ENCODE assay signal across 21 mouse cellular contexts in genomic region chr1:165195396-165195960, GRCm38 (mm10). TPM values are rescaled to one million over a fixed set of nuclear protein-coding genes. Genes with fewer than 3 reads are reported as not detected.
DNase-seq lines count a peak whose midpoint lies in the region; ATAC-seq and TF ChIP-seq lines count a peak whose summit lies in the region.
"Had no signal": no experiment of that assay in that cellular context is flagged by ENCODE, and none has a peak within 500 bp of the region (broad histone marks: within the 10 kb centered on the region; RNA-seq: fewer than 3 reads in every experiment).

No protein-coding gene starts in this region.

- DNase-seq in heart, postnatal 36 days = no peak
- DNase-seq in CH12.LX (ENCODE audit: extremely low read depth) = peak; percentile 69
- no peak for DNase-seq in liver, embryonic 11.5 days (ENCODE audit: low spot score)
- no peak for DNase-seq in adrenal gland, adult 18-20 months (ENCODE audit: low spot score in 2 of 2)
- no peak for DNase-seq in midbrain, embryonic 11.5 days (ENCODE audit: low spot score, missing footprints)
- DNase-seq: adrenal gland, postnatal 25 days; cerebellum, postnatal 25 days; gastrocnemius, adult 2 months; kidney, adult 2 months; lung, postnatal 4 days; retina, postnatal 1 day had no signal

- H3K79me2 ChIP-seq in CH12.LX (replicated peaks; ENCODE audit: control insufficient read depth, extremely low read depth, insufficient read depth, poor library complexity, severe bottlenecking) = peaks cover 22% of the 10 kb centered on the region

- H3K27ac ChIP-seq in heart, embryonic 14.5 days (replicated peaks in 1 of 2; ENCODE audit: control insufficient read depth in 1 of 2, insufficient read depth in 1 of 2, low read depth in 2 of 2, low read length in 2 of 2) = no peak overlapping the region; a peak in 1 of 4 replicates
- peak overlapping the region; percentile 58 for H3K27ac ChIP-seq in CH12.LX (ENCODE audit: insufficient read depth, low read depth)
- H3K27ac ChIP-seq in liver, embryonic 11.5 days (ENCODE audit: low read depth, low read length) = peak overlapping the region; percentile 66; the same call in 1 of the 2 replicates
- peak overlapping the region; percentile 56 for H3K27ac ChIP-seq in small intestine, adult 2 months (ENCODE audit: insufficient read depth, low read depth, low read length)
- no peak overlapping the region for H3K27ac ChIP-seq in midbrain, embryonic 11.5 days (ENCODE audit: low read depth, low read length)
- H3K27ac ChIP-seq: hindbrain, embryonic 12.5 days; neural tube, embryonic 15.5 days had no signal

- no peak; the same call in 1 of the 2 replicates for TF ChIP-seq EP300 in CH12.LX (IDR thresholded peaks at IDR 0.05; ENCODE audit: low read length)

- H3K9ac ChIP-seq in heart, embryonic 14.5 days (ENCODE audit: low read length) = no peak overlapping the region
- H3K9ac ChIP-seq in CH12.LX (ENCODE audit: insufficient read depth, low read depth) = no peak overlapping the region
- H3K9ac ChIP-seq in liver, embryonic 11.5 days (ENCODE audit: low read depth, low read length) = no peak overlapping the region; the same call in 1 of the 2 replicates
- no peak overlapping the region for H3K9ac ChIP-seq in midbrain, embryonic 11.5 days (ENCODE audit: low read length)

- peak overlapping the region; percentile 77; the same call in 1 of the 2 replicates for H3K4me2 ChIP-seq in heart, embryonic 14.5 days (ENCODE audit: low read length)
- 0 out of 2 replicates have a peak overlapping the region, but pooled peaks have one; percentile 24 for H3K4me2 ChIP-seq in CH12.LX (ENCODE audit: insufficient read depth, low read depth, poor library complexity, severe bottlenecking)
- peak overlapping the region; percentile 88; the same call in 1 of the 2 replicates for H3K4me2 ChIP-seq in liver, embryonic 11.5 days
- no peak overlapping the region for H3K4me2 ChIP-seq in midbrain, embryonic 11.5 days

- H3K27me3 ChIP-seq in heart, embryonic 14.5 days (ENCODE audit: control insufficient read depth, insufficient read depth, low read length) = no peaks in the 10 kb centered on the region
- no peaks in the 10 kb centered on the region for H3K27me3 ChIP-seq in CH12.LX (replicated peaks)
- H3K27me3 ChIP-seq in liver, embryonic 11.5 days (replicated peaks; ENCODE audit: control insufficient read depth, insufficient read depth, low read length) = no peaks in the 10 kb centered on the region
- H3K27me3 ChIP-seq in small intestine, adult 2 months (ENCODE audit: control insufficient read depth, insufficient read depth, low read length) = no peaks in the 10 kb centered on the region
- no peaks in the 10 kb centered on the region for H3K27me3 ChIP-seq in midbrain, embryonic 11.5 days (ENCODE audit: control insufficient read depth, insufficient read depth, low read length)

- ATAC-seq in heart, embryonic 14.5 days (ENCODE audit: insufficient number of reproducible peaks, insufficient read depth, low FRiP score, low read depth) = no peak
- no peak for ATAC-seq in liver, embryonic 11.5 days (replicated peaks; ENCODE audit: low FRiP score)
- no peak for ATAC-seq in midbrain, embryonic 11.5 days (ENCODE audit: low FRiP score)
- ATAC-seq in cerebellum, adult (ENCODE audit: insufficient number of reproducible peaks, low FRiP score, low TSS enrichment) = no peak

- H3K9me3 ChIP-seq in heart, embryonic 14.5 days (ENCODE audit: control insufficient read depth, low read length) = no peaks in the 10 kb centered on the region
- no peaks in the 10 kb centered on the region for H3K9me3 ChIP-seq in CH12.LX (replicated peaks; ENCODE audit: low read length)
- H3K9me3 ChIP-seq in liver, embryonic 11.5 days (ENCODE audit: control insufficient read depth, low read length) = no peaks in the 10 kb centered on the region
- H3K9me3 ChIP-seq in midbrain, embryonic 11.5 days (ENCODE audit: control insufficient read depth, low read length) = no peaks in the 10 kb centered on the region
- H3K9me3 ChIP-seq: embryonic facial prominence, embryonic 10.5 days; hindbrain, embryonic 12.5 days; neural tube, embryonic 15.5 days had no signal

- dilution Hi-C loops in CH12.LX (cut with MboI; ENCODE audit: extremely low pct_ligation_motif_present, extremely low pct_unique_long_range_greater_than_20kb, low sequenced_read_pairs) = no loop called here

- H3K4me1 ChIP-seq in heart, embryonic 14.5 days (ENCODE audit: control insufficient read depth in 2 of 2, insufficient read depth in 2 of 2, low read length in 2 of 2) = peaks cover 0 to 21% of the 10 kb centered on the region in 2 experiments; a peak in 2 of 4 replicates
- H3K4me1 ChIP-seq in CH12.LX (ENCODE audit: control insufficient read depth in 1 of 2, insufficient read depth in 2 of 2) = peaks cover 14 to 33% of the 10 kb centered on the region in 2 experiments
- H3K4me1 ChIP-seq in liver, embryonic 11.5 days (replicated peaks; ENCODE audit: control insufficient read depth, insufficient read depth, low read length) = peaks cover 10% of the 10 kb centered on the region
- peaks cover 34% of the 10 kb centered on the region for H3K4me1 ChIP-seq in small intestine, adult 2 months (ENCODE audit: control insufficient read depth, insufficient read depth, insufficient read length, low read length)
- peaks cover 3% of the 10 kb centered on the region for H3K4me1 ChIP-seq in midbrain, embryonic 11.5 days (ENCODE audit: control insufficient read depth, insufficient read depth, low read length)

- in situ Hi-C loops in CH12.LX (cut with MboI; ENCODE audit: low pct_ligation_motif_present, low pct_unique_long_range_greater_than_20kb, low sequenced_read_pairs) = no loop called here

- H3K36me3 ChIP-seq in heart, embryonic 14.5 days (ENCODE audit: control insufficient read depth, insufficient read depth, low read length) = no peaks in the 10 kb centered on the region
- H3K36me3 ChIP-seq in CH12.LX (replicated peaks in 1 of 2; ENCODE audit: control insufficient read depth in 1 of 2, insufficient read depth in 1 of 2, low read length in 1 of 2) = peaks cover 2 to 7% of the 10 kb centered on the region in 2 experiments
- no peaks in the 10 kb centered on the region for H3K36me3 ChIP-seq in liver, embryonic 11.5 days (ENCODE audit: control insufficient read depth, insufficient read depth, low read length)
- no peaks in the 10 kb centered on the region for H3K36me3 ChIP-seq in small intestine, adult 2 months (ENCODE audit: control insufficient read depth, insufficient read depth, low read length)
- no peaks in the 10 kb centered on the region for H3K36me3 ChIP-seq in midbrain, embryonic 11.5 days (ENCODE audit: control insufficient read depth, insufficient read depth, low read length)
- H3K36me3 ChIP-seq: embryonic facial prominence, embryonic 10.5 days; hindbrain, embryonic 12.5 days; neural tube, embryonic 15.5 days had no signal

- TF ChIP-seq RAD21 in CH12.LX (IDR thresholded peaks at IDR 0.05; ENCODE audit: low read depth, low read length) = no peak

- TF ChIP-seq POLR2A in CH12.LX (IDR thresholded peaks at IDR 0.05; ENCODE audit: low read depth, low read length) = no peak
- no peak for TF ChIP-seq POLR2A in small intestine, adult 2 months (IDR thresholded peaks at IDR 0.05; ENCODE audit: low read depth, low read length)

- intact Hi-C loops in heart, postnatal 36 days (cut with DNase I) = loop anchor here (2.0 kb wide), 1 partner anchor 43 kb away; no protein-coding TSS in a partner anchor

- no peak for TF ChIP-seq CTCF in CH12.LX (conservative IDR thresholded peaks at IDR 0.05 in 1 of 2, IDR thresholded peaks at IDR 0.05 in 1 of 2; ENCODE audit: low read depth in 2 of 2, low read length in 2 of 2)
- no peak for TF ChIP-seq CTCF in small intestine, adult 2 months (IDR thresholded peaks at IDR 0.05; ENCODE audit: extremely low read depth, insufficient read length, insufficient replicate concordance, low read depth, low read length)

- 57% methylated on average over 3 of the region's 3 CpGs for WGBS in heart, embryonic 14.5 days
- WGBS in liver, embryonic 11.5 days = 62% methylated on average over 3 of the region's 3 CpGs
- 73% methylated on average over 3 of the region's 3 CpGs for WGBS in small intestine, adult 2 months
- WGBS in midbrain, embryonic 11.5 days = 73% methylated on average over 3 of the region's 3 CpGs

- no peak overlapping the region for H3K4me3 ChIP-seq in heart, embryonic 14.5 days (ENCODE audit: control insufficient read depth in 1 of 2, insufficient read depth in 1 of 2, low read depth in 1 of 2, low read length in 2 of 2)
- no peak overlapping the region for H3K4me3 ChIP-seq in CH12.LX (replicated peaks in 1 of 3; ENCODE audit: low read depth in 2 of 3, low read length in 2 of 3, poor library complexity in 1 of 3)
- no peak overlapping the region for H3K4me3 ChIP-seq in liver, embryonic 11.5 days (ENCODE audit: low read depth, low read length)
- H3K4me3 ChIP-seq in small intestine, adult 2 months (ENCODE audit: low read depth, low read length) = no peak overlapping the region
- H3K4me3 ChIP-seq in midbrain, embryonic 11.5 days (ENCODE audit: low read depth, low read length) = no peak overlapping the region

RNA-seq across cellular contexts. Expression of gene Sft2d2, which starts 1.2 kb away (rescaled TPM):
- 27.1 and 27.8 TPM in 2 replicates for polyA plus RNA-seq in heart, embryonic 14.5 days (2014; fragmentation: Nextera tagmentation; extraction: Ambion mirVana)
- total RNA-seq in heart, postnatal 36 days (2021) = 10 to 100 TPM; 14.8 to 17.2 TPM
- total RNA-seq in CH12.LX (2012; rRNA removed) = 16.8 and 27.2 TPM in 2 replicates
- 25.2 and 26.0 TPM in 2 replicates for total RNA-seq in CH12.LX (2014; rRNA removed)
- polyA plus RNA-seq in CH12.LX (2012; ENCODE audit: insufficient read length, low read depth) = 30.0 and 31.6 TPM in 2 replicates
- 14.0 and 14.1 TPM in 2 replicates for polyA plus RNA-seq in liver, embryonic 11.5 days (2014; fragmentation: Nextera tagmentation; extraction: Ambion mirVana)
- 44.6 and 85.4 TPM in 2 replicates for polyA plus RNA-seq in small intestine, adult 2 months (2012; rRNA removed)
- 10 to 100 TPM; 27.3 to 33.0 TPM for total RNA-seq in adrenal gland, adult 18-20 months (2021)
- polyA plus RNA-seq in midbrain, embryonic 11.5 days (2014; fragmentation: Nextera tagmentation; extraction: Ambion mirVana) = 8.7 and 9.1 TPM in 2 replicates

RNA-seq across cellular contexts. Expression of gene Tbx19, which starts 34.9 kb away (rescaled TPM):
- not detected in 2 replicates for polyA plus RNA-seq in heart, embryonic 14.5 days (2014; fragmentation: Nextera tagmentation; extraction: Ambion mirVana)
- not detected for total RNA-seq in heart, postnatal 36 days (2021)
- total RNA-seq in CH12.LX (2012; rRNA removed) (0.04 TPM in 1 of 2 replicates, not detected in the other), CH12.LX (2014; rRNA removed) (0.44 TPM in 1 of 2 replicates, not detected in the other)
- polyA plus RNA-seq in CH12.LX (2012; ENCODE audit: insufficient read length, low read depth) = 0.52 and 0.66 TPM in 2 replicates
- 0.18 TPM in 1 of 2 replicates, not detected in the other for polyA plus RNA-seq in liver, embryonic 11.5 days (2014; fragmentation: Nextera tagmentation; extraction: Ambion mirVana)
- 0.08 and 0.11 TPM in 2 replicates for polyA plus RNA-seq in small intestine, adult 2 months (2012; rRNA removed)
- not detected for total RNA-seq in adrenal gland, adult 18-20 months (2021)
- not detected in 2 replicates for polyA plus RNA-seq in midbrain, embryonic 11.5 days (2014; fragmentation: Nextera tagmentation; extraction: Ambion mirVana)
- total RNA-seq: gastrocnemius, adult 2 months; layer of hippocampus, adult 8-10 months; midbrain, postnatal 0 days had no signal
- polyA plus RNA-seq: embryonic facial prominence, embryonic 10.5 days; hindbrain, embryonic 12.5 days; kidney, adult 2 months; limb, embryonic 14.5 days; neural tube, embryonic 15.5 days; urinary bladder, adult 2 months had no signal

RNA-seq across cellular contexts. Expression of gene Tiprl, which starts 41.3 kb away (rescaled TPM):
- polyA plus RNA-seq in heart, embryonic 14.5 days (2014; fragmentation: Nextera tagmentation; extraction: Ambion mirVana) = 85.2 and 89.7 TPM in 2 replicates
- 10 to 100 TPM; 34.0 to 38.0 TPM for total RNA-seq in heart, postnatal 36 days (2021)
- total RNA-seq in CH12.LX (2012; rRNA removed) (34.0 and 36.1 TPM in 2 replicates), CH12.LX (2014; rRNA removed) (82.2 and 83.2 TPM in 2 replicates)
- polyA plus RNA-seq in CH12.LX (2012; ENCODE audit: insufficient read length, low read depth) = 45.7 and 55.1 TPM in 2 replicates
- 73.0 and 90.6 TPM in 2 replicates for polyA plus RNA-seq in liver, embryonic 11.5 days (2014; fragmentation: Nextera tagmentation; extraction: Ambion mirVana)
- 11.3 and 19.2 TPM in 2 replicates for polyA plus RNA-seq in small intestine, adult 2 months (2012; rRNA removed)
- total RNA-seq in adrenal gland, adult 18-20 months (2021) = 10 to 100 TPM; 46.3 to 47.7 TPM
- 103 and 113 TPM in 2 replicates for polyA plus RNA-seq in midbrain, embryonic 11.5 days (2014; fragmentation: Nextera tagmentation; extraction: Ambion mirVana)

Comparison
In these comparisons a context has a peak if more than half of its experiments do, and no peak if none do; other contexts are left out.
1. H3K27ac ChIP-seq: peak in CH12.LX (single experiment), liver, embryonic 11.5 days (single experiment) and small intestine, adult 2 months (single experiment); none in heart, embryonic 14.5 days (0 of 2) and midbrain, embryonic 11.5 days (single experiment).